Mouse (Mus musculus): ENCODE data around the gene Hs6st2. TPM values are rescaled to one million over a fixed set of nuclear protein-coding genes. Genes with fewer than 3 reads are reported as not detected.

Gene Hs6st2
- polyA plus RNA-seq, 1 experiment: 0.20 TPM

- Histone ChIP-seq H3K79me3 (ENCODE audit: low read depth) (no peaks in the 10 kb centered on the region), H3K27me3 (ENCODE audit: control insufficient read depth, insufficient read depth, insufficient read length) (no peaks in the 10 kb centered on the region), H3ac (ENCODE audit: control insufficient read depth, insufficient read length, low read depth) (no peak overlapping the region), H3K79me2 (ENCODE audit: control insufficient read depth, insufficient read depth) (no peaks in the 10 kb centered on the region), H3K36me3 (ENCODE audit: control insufficient read depth, insufficient read depth) (no peaks in the 10 kb centered on the region), H3K4me3 (ENCODE audit: insufficient read depth, poor library complexity, severe bottlenecking) (no peak overlapping the region)
- TF ChIP-seq FOSL1 (IDR thresholded peaks at IDR 0.05; ENCODE audit: insufficient read depth, low read length, poor library complexity, severe bottlenecking) (no peak), CEBPB (IDR thresholded peaks at IDR 0.05; ENCODE audit: low read depth) (no peak), CTCF (IDR thresholded peaks at IDR 0.05; ENCODE audit: control insufficient read depth, insufficient read depth, insufficient read length) (no peak), MYOG (IDR thresholded peaks at IDR 0.05; ENCODE audit: control insufficient read depth, extremely low read depth, insufficient read length) (no peak), MYOD1 (IDR thresholded peaks at IDR 0.05; ENCODE audit: control insufficient read depth, insufficient read length, low read depth) (no peak), USF1 (IDR thresholded peaks at IDR 0.05; ENCODE audit: low read depth) (no peak), MAX (IDR thresholded peaks at IDR 0.05) (no peak)
These were observed 100.0 kb downstream of the Hs6st2 start for GRCm38 (mm10) chrX:51581704-51582103.

DNA sequence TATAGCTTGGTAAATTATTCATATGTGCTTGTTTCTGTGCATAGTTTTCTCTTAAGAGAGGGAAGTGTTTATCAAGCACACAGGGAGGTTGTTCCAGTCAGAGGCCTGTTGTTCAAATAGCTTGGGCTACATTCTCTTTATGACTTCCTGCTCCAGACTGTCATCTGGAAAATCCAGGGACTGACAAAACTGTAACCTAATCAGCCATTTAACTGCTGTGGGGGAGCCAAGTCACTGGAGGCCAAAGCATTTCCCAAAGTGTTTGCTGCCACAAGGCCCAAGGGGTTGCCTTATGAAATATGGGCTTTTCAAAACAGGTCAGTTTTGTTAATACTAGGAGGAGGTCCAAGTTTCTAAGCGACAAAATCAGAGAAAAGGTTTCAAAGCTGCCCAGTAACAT, 119.8 kb downstream of the Hs6st2 start:
- Histone ChIP-seq H3K36me3 (ENCODE audit: control insufficient read depth, insufficient read depth) (no peaks in the 10 kb centered on the region), H3K79me2 (ENCODE audit: control insufficient read depth, insufficient read depth) (no peaks in the 10 kb centered on the region)

GRCm38 (mm10) chrX:51539626-51540025, 142.0 kb downstream of the Hs6st2 start:
- H3ac ChIP-seq (ENCODE audit: control insufficient read depth, insufficient read length, low read depth): no peak overlapping the region
- no peaks in the 10 kb centered on the region for H3K79me3 ChIP-seq (ENCODE audit: low read depth)
- no peaks in the 10 kb centered on the region for H3K79me2 ChIP-seq (ENCODE audit: control insufficient read depth, insufficient read depth)
- no peaks in the 10 kb centered on the region for H3K27me3 ChIP-seq (ENCODE audit: control insufficient read depth, insufficient read depth, insufficient read length)
- H3K4me3 ChIP-seq (ENCODE audit: insufficient read depth, poor library complexity, severe bottlenecking): no peak overlapping the region
- H3K36me3 ChIP-seq (ENCODE audit: control insufficient read depth, insufficient read depth): no peaks in the 10 kb centered on the region
- no peak for TF ChIP-seq CEBPB (IDR thresholded peaks at IDR 0.05; ENCODE audit: low read depth)
- TF ChIP-seq CTCF (IDR thresholded peaks at IDR 0.05; ENCODE audit: control insufficient read depth, insufficient read depth, insufficient read length): no peak
- no peak for TF ChIP-seq USF1 (IDR thresholded peaks at IDR 0.05; ENCODE audit: low read depth)
- no peak for TF ChIP-seq MYOD1 (IDR thresholded peaks at IDR 0.05; ENCODE audit: control insufficient read depth, insufficient read length, low read depth)
- no peak for TF ChIP-seq MYOG (IDR thresholded peaks at IDR 0.05; ENCODE audit: control insufficient read depth, extremely low read depth, insufficient read length)
- TF ChIP-seq FOSL1 (IDR thresholded peaks at IDR 0.05; ENCODE audit: insufficient read depth, low read length, poor library complexity, severe bottlenecking): no peak
- no peak for TF ChIP-seq MAX (IDR thresholded peaks at IDR 0.05)

More for the DNA sequence above, 119.8 kb downstream of the Hs6st2 start:
- H3K27me3 ChIP-seq (ENCODE audit: control insufficient read depth, insufficient read depth, insufficient read length): no peaks in the 10 kb centered on the region
- no peak overlapping the region for H3K4me3 ChIP-seq (ENCODE audit: insufficient read depth, poor library complexity, severe bottlenecking)
- TF ChIP-seq CTCF (IDR thresholded peaks at IDR 0.05; ENCODE audit: control insufficient read depth, insufficient read depth, insufficient read length): no peak
- TF ChIP-seq USF1 (IDR thresholded peaks at IDR 0.05; ENCODE audit: low read depth): no peak
- no peak for TF ChIP-seq FOSL1 (IDR thresholded peaks at IDR 0.05; ENCODE audit: insufficient read depth, low read length, poor library complexity, severe bottlenecking)
- no peak for TF ChIP-seq MYOG (IDR thresholded peaks at IDR 0.05; ENCODE audit: control insufficient read depth, extremely low read depth, insufficient read length)
- TF ChIP-seq MAX (IDR thresholded peaks at IDR 0.05): no peak
- no peak for TF ChIP-seq MYOD1 (IDR thresholded peaks at IDR 0.05; ENCODE audit: control insufficient read depth, insufficient read length, low read depth)
- TF ChIP-seq CEBPB (IDR thresholded peaks at IDR 0.05; ENCODE audit: low read depth): no peak
- no peak overlapping the region for H3ac ChIP-seq (ENCODE audit: control insufficient read depth, insufficient read length, low read depth)
- H3K79me3 ChIP-seq (ENCODE audit: low read depth): no peaks in the 10 kb centered on the region

DNA sequence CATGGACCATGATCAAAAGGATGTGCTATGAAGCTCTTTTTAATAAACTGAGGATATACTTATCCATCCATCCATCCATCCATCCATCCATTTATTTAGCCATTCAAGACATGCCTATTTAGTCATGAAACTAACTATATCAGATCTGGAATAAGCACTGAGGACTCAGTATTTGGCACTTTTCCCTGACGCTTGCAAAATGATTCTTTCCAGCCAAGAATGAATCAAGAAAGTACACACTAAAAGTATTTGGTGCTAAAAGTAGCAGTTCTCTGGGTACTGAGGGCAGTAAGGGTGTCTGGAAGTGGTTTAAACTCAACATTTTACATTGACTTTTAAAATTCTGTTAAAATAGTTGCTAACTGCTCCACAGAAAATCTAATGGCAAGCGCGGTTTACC, 144.6 kb downstream of the Hs6st2 start:
- Histone ChIP-seq H3K79me2 (ENCODE audit: control insufficient read depth, insufficient read depth) (no peaks in the 10 kb centered on the region), H3K27me3 (ENCODE audit: control insufficient read depth, insufficient read depth, insufficient read length) (no peaks in the 10 kb centered on the region)
- TF ChIP-seq MAX (IDR thresholded peaks at IDR 0.05) (no peak), MYOG (IDR thresholded peaks at IDR 0.05; ENCODE audit: control insufficient read depth, extremely low read depth, insufficient read length) (no peak), FOSL1 (IDR thresholded peaks at IDR 0.05; ENCODE audit: insufficient read depth, low read length, poor library complexity, severe bottlenecking) (no peak), CTCF (IDR thresholded peaks at IDR 0.05; ENCODE audit: control insufficient read depth, insufficient read depth, insufficient read length) (no peak), MYOD1 (IDR thresholded peaks at IDR 0.05; ENCODE audit: control insufficient read depth, insufficient read length, low read depth) (no peak), USF1 (IDR thresholded peaks at IDR 0.05; ENCODE audit: low read depth) (no peak), CEBPB (IDR thresholded peaks at IDR 0.05; ENCODE audit: low read depth) (no peak)

DNA sequence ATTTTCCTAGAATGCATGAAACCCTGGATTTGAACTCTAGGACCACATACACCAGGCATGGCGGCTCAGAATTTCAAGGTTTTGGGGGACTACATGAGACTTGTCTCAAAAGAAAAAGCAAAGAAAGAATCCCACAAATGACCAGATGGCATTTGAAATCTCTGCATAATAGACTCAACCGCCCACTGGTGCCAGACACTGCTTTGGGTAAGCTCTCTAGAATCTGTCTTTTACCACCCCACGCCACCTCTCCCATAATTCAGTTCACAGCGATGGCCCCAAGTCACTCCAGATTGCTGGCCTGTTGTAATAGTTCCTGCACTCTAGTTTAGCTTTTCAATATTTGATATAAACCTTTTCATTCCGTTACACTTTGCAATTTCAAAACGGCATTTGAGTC, 146.4 kb downstream of the Hs6st2 start:
- Histone ChIP-seq H3K4me3 (ENCODE audit: insufficient read depth, poor library complexity, severe bottlenecking) (no peak overlapping the region), H3K27me3 (ENCODE audit: control insufficient read depth, insufficient read depth, insufficient read length) (no peaks in the 10 kb centered on the region), H3K79me3 (ENCODE audit: low read depth) (no peaks in the 10 kb centered on the region), H3ac (ENCODE audit: control insufficient read depth, insufficient read length, low read depth) (no peak overlapping the region), H3K79me2 (ENCODE audit: control insufficient read depth, insufficient read depth) (no peaks in the 10 kb centered on the region), H3K36me3 (ENCODE audit: control insufficient read depth, insufficient read depth) (no peaks in the 10 kb centered on the region)
- no peak for TF ChIP-seq USF1 (IDR thresholded peaks at IDR 0.05; ENCODE audit: low read depth)

More for the DNA sequence above, 144.6 kb downstream of the Hs6st2 start:
- H3K36me3 ChIP-seq (ENCODE audit: control insufficient read depth, insufficient read depth): no peaks in the 10 kb centered on the region
- no peak overlapping the region for H3K4me3 ChIP-seq (ENCODE audit: insufficient read depth, poor library complexity, severe bottlenecking)
- no peaks in the 10 kb centered on the region for H3K79me3 ChIP-seq (ENCODE audit: low read depth)
- no peak overlapping the region for H3ac ChIP-seq (ENCODE audit: control insufficient read depth, insufficient read length, low read depth)

GRCm38 (mm10) chrX:51531136-51531535, 150.5 kb downstream of the Hs6st2 start:
- Histone ChIP-seq H3ac (ENCODE audit: control insufficient read depth, insufficient read length, low read depth) (no peak overlapping the region), H3K79me3 (ENCODE audit: low read depth) (no peaks in the 10 kb centered on the region), H3K36me3 (ENCODE audit: control insufficient read depth, insufficient read depth) (no peaks in the 10 kb centered on the region), H3K27me3 (ENCODE audit: control insufficient read depth, insufficient read depth, insufficient read length) (no peaks in the 10 kb centered on the region), H3K4me3 (ENCODE audit: insufficient read depth, poor library complexity, severe bottlenecking) (no peak overlapping the region), H3K79me2 (ENCODE audit: control insufficient read depth, insufficient read depth) (no peaks in the 10 kb centered on the region)
- no peak for TF ChIP-seq FOSL1 (IDR thresholded peaks at IDR 0.05; ENCODE audit: insufficient read depth, low read length, poor library complexity, severe bottlenecking)
- no peak for TF ChIP-seq CTCF (IDR thresholded peaks at IDR 0.05; ENCODE audit: control insufficient read depth, insufficient read depth, insufficient read length)
- no peak for TF ChIP-seq MYOG (IDR thresholded peaks at IDR 0.05; ENCODE audit: control insufficient read depth, extremely low read depth, insufficient read length)
- no peak for TF ChIP-seq MYOD1 (IDR thresholded peaks at IDR 0.05; ENCODE audit: control insufficient read depth, insufficient read length, low read depth)
- TF ChIP-seq MAX (IDR thresholded peaks at IDR 0.05): no peak
- TF ChIP-seq USF1 (IDR thresholded peaks at IDR 0.05; ENCODE audit: low read depth): no peak
- TF ChIP-seq CEBPB (IDR thresholded peaks at IDR 0.05; ENCODE audit: low read depth): no peak

Measured in C2C12 (cell line).